Mouse (Mus musculus) MEL (cell line): Measurements from ENCODE around the gene Defb6. TPM values are rescaled to one million over a fixed set of nuclear protein-coding genes. Genes with fewer than 3 reads are reported as not detected.
A peak's percentile ranks its signal among the peaks of the same experiment; 100 is the strongest.

ENCODE experiments used
- DNase-seq: peaks from one replicate; pipeline ENCODE4 v3.0.0; 2011; ENCODE audit warnings: low read depth, low spot score
- H3K27ac ChIP-seq: 2 replicates; pipeline ENCODE4 v1.5.1; 2012; ENCODE audit warnings: low read depth, mild to moderate bottlenecking, control low read depth, low read length, moderate library complexity; ENCODE audit not compliant: control insufficient read depth
- H3K27me3 ChIP-seq, 2 experiments: fragments of 150-350 bp in 1 of 2; sonication (generic) in 1 of 2; 2 replicates each; pipeline ENCODE4 v1.6.1; 2012; ENCODE audit warnings: low read length in 2 of 2, mild to moderate bottlenecking in 2 of 2, improper control_type of control experiment in 1 of 2, moderate library complexity in 1 of 2; ENCODE audit not compliant: insufficient read depth in 2 of 2, control insufficient read depth in 1 of 2
- H3K36me3 ChIP-seq, 2 experiments: 2 replicates each; pipeline ENCODE4 v1.6.1; 2012 to 2014; ENCODE audit warnings: low read length in 2 of 2, improper control_type of control experiment in 1 of 2, inconsistent platforms in 1 of 2, mild to moderate bottlenecking in 1 of 2; ENCODE audit not compliant: insufficient read depth in 2 of 2, control insufficient read depth in 1 of 2
- H3K4me1 ChIP-seq, 2 experiments: fragments of 150-350 bp in 1 of 2; sonication (generic) in 1 of 2; 2 replicates each; pipeline ENCODE4 v1.6.1; 2012; ENCODE audit warnings: low read length in 2 of 2, improper control_type of control experiment in 1 of 2, mild to moderate bottlenecking in 1 of 2; ENCODE audit not compliant: insufficient read depth in 2 of 2, control insufficient read depth in 1 of 2
- H3K4me3 ChIP-seq, 2 experiments: fragments of 150-350 bp in 1 of 2; sonication (generic) in 1 of 2; 2 replicates each; pipeline ENCODE4 v1.5.1; 2012; ENCODE audit warnings: low read depth in 2 of 2, low read length in 2 of 2, mild to moderate bottlenecking in 2 of 2, moderate library complexity in 2 of 2, control low read depth in 1 of 2, improper control_type of control experiment in 1 of 2; ENCODE audit not compliant: control insufficient read depth in 1 of 2, insufficient read depth in 1 of 2
- H3K79me2 ChIP-seq: 2 replicates; pipeline ENCODE4 v1.6.1; 2012; ENCODE audit warnings: mild to moderate bottlenecking, low read length, moderate library complexity; ENCODE audit not compliant: control insufficient read depth, poor library complexity, insufficient read depth
- H3K9ac ChIP-seq: 2 replicates; pipeline ENCODE4 v1.6.1; 2012; ENCODE audit warnings: low read depth, mild to moderate bottlenecking, control low read depth, low read length, moderate library complexity; ENCODE audit not compliant: control insufficient read depth, poor library complexity, severe bottlenecking
- H3K9me3 ChIP-seq: fragments of 150-350 bp; sonication (generic); replicated peaks from 2 replicates; pipeline ENCODE4 v1.6.1; 2012; ENCODE audit warnings: mild to moderate bottlenecking, low read length, improper control_type of control experiment, moderate library complexity; ENCODE audit not compliant: insufficient read depth
- BHLHE40 ChIP-seq: IDR thresholded peaks from 2 replicates; pipeline ENCODE4 v1.6.1; 2012; ENCODE audit warnings: low read depth, mild to moderate bottlenecking, inconsistent platforms, low read length, improper control_type of control experiment, borderline replicate concordance
- CHD1 ChIP-seq: IDR thresholded peaks from 2 replicates; pipeline ENCODE4 v1.6.1; 2012; ENCODE audit warnings: low read depth, mild to moderate bottlenecking, inconsistent platforms, low read length, improper control_type of control experiment
- CTCF ChIP-seq, 3 experiments: IDR thresholded peaks in 2 of 3; conservative IDR thresholded peaks in 1 of 3; 2 replicates each; pipeline ENCODE4 v1.5.1; 2011 to 2012; ENCODE audit warnings: low read length in 3 of 3, low read depth in 2 of 3, mild to moderate bottlenecking in 2 of 3, improper control_type of control experiment in 1 of 3, inconsistent platforms in 1 of 3, mixed read lengths in 1 of 3, moderate library complexity in 1 of 3; ENCODE audit not compliant: control insufficient read depth in 1 of 3, insufficient read depth in 1 of 3, poor library complexity in 1 of 3, severe bottlenecking in 1 of 3
- GATA1 ChIP-seq: IDR thresholded peaks from 2 replicates; pipeline ENCODE4 v1.6.1; 2011; ENCODE audit warnings: low read depth, low read length, improper control_type of control experiment
- HCFC1 ChIP-seq: IDR thresholded peaks from 2 replicates; pipeline ENCODE4 v1.6.1; 2012; ENCODE audit warnings: low read depth, mild to moderate bottlenecking, inconsistent platforms, low read length, improper control_type of control experiment, moderate library complexity
- KAT2A ChIP-seq: conservative IDR thresholded peaks from 2 replicates; pipeline ENCODE4 v1.6.1; 2012; ENCODE audit warnings: low read depth, low read length, improper control_type of control experiment, inconsistent platforms
- MAZ ChIP-seq: IDR thresholded peaks from 2 replicates; pipeline ENCODE4 v1.6.1; 2012; ENCODE audit warnings: low read depth, mild to moderate bottlenecking, inconsistent platforms, low read length, improper control_type of control experiment
- MEF2A ChIP-seq: IDR thresholded peaks from 2 replicates; pipeline ENCODE4 v1.6.1; 2014; ENCODE audit warnings: low read depth, mild to moderate bottlenecking, inconsistent platforms, low read length, improper control_type of control experiment; ENCODE audit not compliant: poor library complexity, insufficient replicate concordance, severe bottlenecking; ENCODE audit errors: extremely low read depth
- NELFE ChIP-seq: IDR thresholded peaks from 2 replicates; pipeline ENCODE4 v1.6.1; 2011; ENCODE audit warnings: low read depth, low read length, improper control_type of control experiment
- POLR2A ChIP-seq, 2 experiments: IDR thresholded peaks; 2 replicates each; pipeline ENCODE4 v1.6.1; 2011 to 2012; ENCODE audit warnings: low read length in 2 of 2, mild to moderate bottlenecking in 2 of 2, control low read depth in 1 of 2, improper control_type of control experiment in 1 of 2, low read depth in 1 of 2, moderate library complexity in 1 of 2; ENCODE audit not compliant: control insufficient read depth in 1 of 2, insufficient read depth in 1 of 2, poor library complexity in 1 of 2
- POLR2AphosphoS5 ChIP-seq: IDR thresholded peaks from 2 replicates; pipeline ENCODE4 v1.6.1; 2012; ENCODE audit warnings: low read depth, borderline replicate concordance, mild to moderate bottlenecking, inconsistent platforms, low read length, moderate library complexity, mixed read lengths
- SMC3 ChIP-seq: IDR thresholded peaks from 2 replicates; pipeline ENCODE4 v1.6.1; 2011; ENCODE audit warnings: low read depth, low read length, improper control_type of control experiment
- ZKSCAN1 ChIP-seq: IDR thresholded peaks from 2 replicates; pipeline ENCODE4 v1.6.1; 2012; ENCODE audit warnings: low read depth, mild to moderate bottlenecking, inconsistent platforms, low read length, improper control_type of control experiment, moderate library complexity
- polyA plus RNA-seq, 2 experiments: library from polyadenylated mRNA; stranded (reverse) in 1 of 2; unstranded in 1 of 2; fragments of >175 nt in 1 of 2; fragments of >200 nt in 1 of 2; gene quantifications; 2 replicates each; pipeline versions ENCODE4 v1.2.1 to v1.2.4; 2012; ENCODE audit warnings: low replicate concordance in 2 of 2, low read depth in 1 of 2; ENCODE audit not compliant: insufficient read length in 2 of 2, insufficient read depth in 1 of 2, missing spikeins in 1 of 2
- total RNA-seq: library from RNA; depleted of rRNA; stranded (reverse); fragments of 300-350 nt; gene quantifications from 2 replicates; pipeline ENCODE4 v1.2.3, GENCODE M21; 2012

Gene Defb6
- total and polyA plus RNA-seq, 3 experiments = not detected

DNA sequence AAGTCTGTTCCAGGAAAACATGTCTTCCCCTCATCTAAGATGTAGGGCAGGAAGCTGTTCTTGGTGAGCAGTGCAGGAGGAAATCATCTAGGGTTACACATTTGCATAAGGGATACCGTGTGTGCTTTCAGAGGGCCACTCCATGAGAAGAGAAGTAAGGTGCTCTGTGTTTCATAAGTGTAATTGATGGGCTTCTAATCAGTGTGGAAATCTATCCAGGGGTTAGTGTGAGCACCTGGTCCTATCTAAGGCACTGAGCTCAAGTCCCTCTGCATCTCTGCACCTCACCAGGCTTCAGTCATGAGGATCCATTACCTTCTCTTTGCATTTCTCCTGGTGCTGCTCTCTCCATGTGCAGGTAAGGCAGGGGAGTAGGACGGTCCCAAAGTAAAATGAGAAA, 14.3 kb downstream of the Defb6 start, which contains the start of gene Defb46:
Defb46 (plus strand) TSS at position 301 of the 400 bp plus-strand sequence.
- H3K4me3 ChIP-seq = no peak within 1 kb of the TSS

GRCm38 (mm10) chr8:19247280-19247679, 22.0 kb downstream of the Defb6 start, which contains the start of gene Defb5:
TSS of gene Defb5 (plus strand) at chr8:19247580.
- Histone ChIP-seq H3K4me3 (no peak within 1 kb of the TSS), H3K36me3 (no peaks in the 10 kb centered on the region), H3K9me3 (no peaks in the 10 kb centered on the region), H3K27ac (no peak within 1 kb of the TSS), H3K27me3 (no peaks in the 10 kb centered on the region), H3K9ac (no peak within 1 kb of the TSS), H3K79me2 (no peaks in the 10 kb centered on the region)
- DNase-seq = no peak
- no peak for TF ChIP-seq NELFE
- TF ChIP-seq POLR2AphosphoS5 = no peak
- TF ChIP-seq CHD1 = no peak
- TF ChIP-seq POLR2A (IDR thresholded peaks at IDR 0.05; ENCODE audit: control insufficient read depth in 1 of 2, insufficient read depth in 1 of 2, low read depth in 1 of 2, low read length in 2 of 2, poor library complexity in 1 of 2) = no peak
- TF ChIP-seq BHLHE40 = no peak
- TF ChIP-seq, all 39 proteins: peak for 0
- no peaks in the 10 kb centered on the region for H3K4me1 ChIP-seq

More for the DNA sequence above, 14.3 kb downstream of the Defb6 start, which contains the start of gene Defb46:
- Histone ChIP-seq H3K79me2 (no peaks in the 10 kb centered on the region), H3K4me1 (no peaks in the 10 kb centered on the region), H3K27me3 (no peaks in the 10 kb centered on the region), H3K9ac (no peak within 1 kb of the TSS), H3K36me3 (no peaks in the 10 kb centered on the region), H3K9me3 (no peaks in the 10 kb centered on the region), H3K27ac (no peak within 1 kb of the TSS)
- DNase-seq = no peak
- TF ChIP-seq KAT2A (no peak), MAZ (no peak), NELFE (no peak), ZKSCAN1 (no peak), MEF2A (no peak), HCFC1 (no peak)

DNA sequence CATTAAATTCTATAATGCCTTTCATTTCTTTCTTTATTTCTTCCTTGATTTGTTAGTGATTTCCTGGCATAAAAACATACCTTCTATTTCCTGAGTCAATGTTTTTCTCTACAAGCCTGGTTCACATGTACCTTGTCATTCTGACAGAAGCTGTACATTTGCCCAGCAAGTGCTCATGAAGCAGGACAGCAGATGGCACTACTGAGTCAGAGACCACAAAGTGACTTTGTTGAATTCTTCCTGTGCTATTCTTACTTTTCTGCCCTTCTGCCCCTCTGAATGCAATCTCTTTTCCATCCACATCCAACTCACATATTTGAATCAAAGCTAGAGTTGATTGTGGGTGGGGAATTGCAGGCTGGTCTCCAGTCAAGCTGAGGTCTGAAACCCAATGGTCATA, 32.9 kb downstream of the Defb6 start:
- no peak overlapping the region for H3K4me3 ChIP-seq
- no peaks in the 10 kb centered on the region for H3K36me3 ChIP-seq
- no peaks in the 10 kb centered on the region for H3K4me1 ChIP-seq
- no peaks in the 10 kb centered on the region for H3K9me3 ChIP-seq
- no peak overlapping the region for H3K9ac ChIP-seq
- no peak overlapping the region for H3K27ac ChIP-seq
- TF ChIP-seq ZKSCAN1 (no peak), GATA1 (no peak), SMC3 (peak; percentile 22), CTCF (IDR thresholded peaks at IDR 0.05 in 2 of 3, conservative IDR thresholded peaks at IDR 0.05 in 1 of 3; ENCODE audit: control insufficient read depth in 1 of 3, insufficient read depth in 1 of 3, low read depth in 2 of 3, low read length in 3 of 3, poor library complexity in 1 of 3, severe bottlenecking in 1 of 3) (peak in 2 of 3 experiments; percentile 4 to 20; a peak in 2 of 6 replicates)
- H3K79me2 ChIP-seq = no peaks in the 10 kb centered on the region
- no peaks in the 10 kb centered on the region for H3K27me3 ChIP-seq
- DNase-seq = peak; percentile 3
